Mouse (Mus musculus) embryo, embryonic 10.5 days (tissue): ENCODE measurements around the gene C2cd6.

Experiments used
- DNase-seq: peaks from one replicate; pipeline ENCODE4 v3.0.0-alpha.2; 2015; ENCODE audit warnings: low spot score

The C2cd6 gene

GRCm38 (mm10) chr1:59094705-59095104, at the start of gene C2cd6:
TSS of gene C2cd6 (minus strand) at chr1:59094900.
- no peak for DNase-seq

- peak; percentile 81 for DNase-seq
Observed at GRCm38 (mm10) chr1:59142809-59143208, 48.1 kb upstream of the C2cd6 start.

GRCm38 (mm10) chr1:59134419-59134818, 39.7 kb upstream of the C2cd6 start:
- no peak for DNase-seq

GRCm38 (mm10) chr1:59128879-59129278, 34.2 kb upstream of the C2cd6 start:
- DNase-seq: no peak

- no peak for DNase-seq
Observed at GRCm38 (mm10) chr1:59125558-59125957, 30.9 kb upstream of the C2cd6 start.

- DNase-seq: peak; percentile 95
Observed at GRCm38 (mm10) chr1:59119720-59120457, 25.2 kb upstream of the C2cd6 start, which contains the start of gene Tmem237. TSS of gene Tmem237 (minus strand) at chr1:59120408.

GRCm38 (mm10) chr1:59110524-59110923, 15.8 kb upstream of the C2cd6 start:
- DNase-seq: no peak

- DNase-seq: no peak
Observed at GRCm38 (mm10) chr1:59102071-59102470, 7.4 kb upstream of the C2cd6 start.

- DNase-seq: no peak
Observed at GRCm38 (mm10) chr1:59101020-59101419, 6.3 kb upstream of the C2cd6 start.

- DNase-seq: peak; percentile 9
Observed at GRCm38 (mm10) chr1:59070867-59071266, 23.8 kb downstream of the C2cd6 start.

- DNase-seq: peak; percentile 71
Observed at GRCm38 (mm10) chr1:59067976-59068375, 26.7 kb downstream of the C2cd6 start.

GRCm38 (mm10) chr1:59063697-59064096, 31.0 kb downstream of the C2cd6 start:
- no peak for DNase-seq

- no peak for DNase-seq
Observed at GRCm38 (mm10) chr1:59056955-59057354, 37.7 kb downstream of the C2cd6 start.

- no peak for DNase-seq
Observed at GRCm38 (mm10) chr1:59051306-59051705, 43.4 kb downstream of the C2cd6 start.

GRCm38 (mm10) chr1:59037723-59038122, 57.0 kb downstream of the C2cd6 start:
- no peak for DNase-seq

GRCm38 (mm10) chr1:59021556-59021955, 73.1 kb downstream of the C2cd6 start:
- DNase-seq: no peak

GRCm38 (mm10) chr1:59009250-59009649, 85.5 kb downstream of the C2cd6 start:
- DNase-seq: peak; percentile 32
